Mouse (Mus musculus): ENCODE data around the gene Sfr1.

GRCm38 (mm10) chr19:47780972-47781371 is 49.5 kb downstream of the Sfr1 start:
- no peak for TF ChIP-seq CTCF (IDR thresholded peaks at IDR 0.05; ENCODE audit: borderline replicate concordance, control insufficient read depth, extremely low read depth, insufficient read depth, low read length, poor library complexity)
- no peak for TF ChIP-seq POLR2A (IDR thresholded peaks at IDR 0.05; ENCODE audit: control insufficient read depth, extremely low read depth, insufficient read depth, low read length, poor library complexity)

Measured in thymus, adult 2 months (tissue).